Comparison of ENCODE assay signal across 8 mouse cellular contexts in the genomic region with DNA sequence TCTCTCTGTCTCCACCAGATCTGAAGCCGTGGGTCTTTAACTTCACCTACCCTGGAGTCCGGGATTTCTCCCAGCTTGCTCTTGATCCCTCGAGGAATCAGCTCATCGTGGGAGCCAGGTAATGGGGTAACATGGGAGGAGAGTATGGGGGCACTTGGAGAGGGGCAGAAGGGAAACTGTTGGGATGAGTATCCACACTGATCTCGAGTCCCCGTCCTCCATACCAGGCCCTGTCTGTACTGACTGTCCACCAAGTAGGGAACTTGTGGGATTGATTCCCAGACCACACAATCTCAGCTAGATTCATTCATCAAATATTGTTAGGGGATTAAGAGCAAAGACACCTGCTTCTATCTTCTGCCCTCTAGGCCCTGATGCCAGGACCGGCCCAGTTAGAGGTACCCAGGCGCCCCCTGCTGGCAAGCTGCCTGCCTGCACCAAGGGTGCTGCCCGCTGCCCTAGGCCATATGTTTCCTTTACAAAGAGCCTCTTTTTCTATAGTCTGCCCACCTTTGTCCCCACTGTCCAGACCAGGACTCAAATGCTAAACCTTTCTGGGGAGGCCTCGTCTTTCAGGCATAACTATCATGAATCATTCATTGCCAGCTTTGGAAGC.
DNase-seq lines count a peak whose midpoint lies in the region; ATAC-seq lines count a peak whose summit lies in the region.

No protein-coding gene starts in this region.

- no peak overlapping the region for H3K4me3 ChIP-seq in forebrain, embryonic 15.5 days
- no peak overlapping the region for H3K4me3 ChIP-seq in hindbrain, embryonic 11.5 days (ENCODE audit: low read depth, low read length)

- H3K27ac ChIP-seq in forebrain, embryonic 15.5 days (replicated peaks), result no peak overlapping the region
- H3K27ac ChIP-seq in hindbrain, embryonic 11.5 days (ENCODE audit: low read depth, low read length), result no peak overlapping the region

- 34% methylated on average over 10 of the region's 10 CpGs for WGBS in forebrain, embryonic 15.5 days
- 42% methylated on average over 10 of the region's 10 CpGs for WGBS in hindbrain, embryonic 11.5 days

- no peak overlapping the region for H3K4me2 ChIP-seq in forebrain, embryonic 15.5 days (replicated peaks)
- H3K4me2 ChIP-seq in hindbrain, embryonic 11.5 days (replicated peaks; ENCODE audit: low read depth, low read length), result no peak overlapping the region

- no peaks in the 10 kb centered on the region for H3K9me3 ChIP-seq in forebrain, embryonic 15.5 days
- H3K9me3 ChIP-seq in hindbrain, embryonic 11.5 days (ENCODE audit: control insufficient read depth, low read length), result no peaks in the 10 kb centered on the region

- no peak overlapping the region for H3K9ac ChIP-seq in forebrain, embryonic 15.5 days (replicated peaks)
- H3K9ac ChIP-seq in hindbrain, embryonic 11.5 days (ENCODE audit: low read depth, low read length), result no peak overlapping the region

- H3K27me3 ChIP-seq in forebrain, embryonic 15.5 days, result no peaks in the 10 kb centered on the region
- no peaks in the 10 kb centered on the region for H3K27me3 ChIP-seq in hindbrain, embryonic 11.5 days (ENCODE audit: control insufficient read depth, insufficient read depth, low read length)

- peak; percentile 71 for DNase-seq in Muller cell, postnatal 12 days (ENCODE audit: inconsistent ontology term)
- peak; percentile 77 for DNase-seq in cerebellum, adult 11 months
- DNase-seq in hindbrain, embryonic 11.5 days (ENCODE audit: low spot score), result peak; percentile 90
- peak; percentile 35 for DNase-seq in layer of hippocampus, adult 9-11 months
- peak; percentile 71 to 82 for DNase-seq in lung, postnatal 4 days
- DNase-seq in right cerebral cortex, postnatal 25 days, result peak; percentile 58
- DNase-seq in urinary bladder, postnatal 36 days (ENCODE audit: low spot score in 2 of 2), result peak; percentile 46 to 70

- no peaks in the 10 kb centered on the region for H3K36me3 ChIP-seq in forebrain, embryonic 15.5 days
- H3K36me3 ChIP-seq in hindbrain, embryonic 11.5 days (ENCODE audit: control insufficient read depth, insufficient read depth, low read length), result no peaks in the 10 kb centered on the region

- peaks cover 30% of the 10 kb centered on the region for H3K4me1 ChIP-seq in forebrain, embryonic 15.5 days
- H3K4me1 ChIP-seq in hindbrain, embryonic 11.5 days (replicated peaks; ENCODE audit: control insufficient read depth, insufficient read depth, low read length), result no peaks in the 10 kb centered on the region; the same call in 1 of the 2 replicates

- peak; percentile 67; the same call in 1 of the 2 replicates for ATAC-seq in forebrain, embryonic 15.5 days (replicated peaks)
- peak; percentile 66 for ATAC-seq in hindbrain, embryonic 11.5 days (ENCODE audit: low FRiP score)

Comparison
In these comparisons a context has a peak if more than half of its experiments do, and no peak if none do; other contexts are left out.
1. DNase-seq: peak in every context shown above with its lines; median percentile 90 in hindbrain, embryonic 11.5 days; 77 in cerebellum, adult 11 months; 76 in lung, postnatal 4 days; 71 in Muller cell, postnatal 12 days; 58 in right cerebral cortex, postnatal 25 days; 58 in urinary bladder, postnatal 36 days; 35 in layer of hippocampus, adult 9-11 months.